Mouse (Mus musculus) embryonic facial prominence, embryonic 15.5 days (tissue): ENCODE measurements around the gene Tmem171. TPM values are rescaled to one million over a fixed set of nuclear protein-coding genes. Genes with fewer than 3 reads are reported as not detected.

Experiments used
- ATAC-seq: fragments of 200-750 bp; cut with Nextera tagmentation; 2 replicates; pipeline ENCODE4 v1.8.0; 2017; ENCODE audit warnings: low read depth, moderate TSS enrichment; ENCODE audit not compliant: insufficient number of reproducible peaks, low FRiP score, low TSS enrichment
- H3K27ac ChIP-seq: fragments of 300-500 bp; sonication (generic); replicated peaks from 2 replicates; pipeline ENCODE4 v1.5.1; 2015; ENCODE audit warnings: mild to moderate bottlenecking, inconsistent platforms
- H3K27me3 ChIP-seq: fragments of 300-500 bp; sonication (generic); 2 replicates; pipeline ENCODE4 v1.6.1; 2015; ENCODE audit warnings: inconsistent platforms
- H3K36me3 ChIP-seq: fragments of 300-500 bp; sonication (generic); 2 replicates; pipeline ENCODE4 v1.6.1; 2015; ENCODE audit warnings: mild to moderate bottlenecking, inconsistent platforms
- H3K4me1 ChIP-seq: fragments of 300-500 bp; sonication (generic); 2 replicates; pipeline ENCODE4 v1.6.1; 2015; ENCODE audit warnings: inconsistent platforms
- H3K4me2 ChIP-seq: fragments of 300-500 bp; sonication (generic); replicated peaks from 2 replicates; pipeline ENCODE4 v1.6.1; 2015; ENCODE audit warnings: mild to moderate bottlenecking, inconsistent platforms
- H3K4me3 ChIP-seq: fragments of 300-500 bp; sonication (generic); replicated peaks from 2 replicates; pipeline ENCODE4 v1.5.1; 2015; ENCODE audit warnings: mild to moderate bottlenecking, inconsistent platforms
- H3K9ac ChIP-seq: fragments of 300-500 bp; sonication (generic); 2 replicates; pipeline ENCODE4 v1.6.1; 2015; ENCODE audit warnings: inconsistent platforms
- H3K9me3 ChIP-seq: fragments of 300-500 bp; sonication (generic); replicated peaks from 2 replicates; pipeline ENCODE4 v1.6.1; 2016; ENCODE audit warnings: inconsistent platforms
- WGBS: fragments of 180-500 bp; shearing (Covaris S2); methylation state at CpG from one replicate; pipeline ENCODE4 v1.1.7; 2015; 5-methylcytosine and 5-hydroxymethylcytosine counted together
- polyA plus RNA-seq: library from polyadenylated mRNA; unstranded; fragments of >200 nt; fragmentation: Nextera tagmentation; extraction: Ambion mirVana; gene quantifications from 2 replicates; pipeline ENCODE4 v1.2.1, GENCODE M21; 2015

The Tmem171 gene
- polyA plus RNA-seq, 1 experiment from 2014 or later: 0.69 TPM

- Histone ChIP-seq H3K9ac (no peak within 1 kb of the TSS), H3K27ac (no peak within 1 kb of the TSS), H3K4me1 (no peaks in the 10 kb centered on the region), H3K27me3 (no peaks in the 10 kb centered on the region), H3K4me3 (no peak within 1 kb of the TSS), H3K4me2 (no peak within 1 kb of the TSS), H3K9me3 (no peaks in the 10 kb centered on the region), H3K36me3 (no peaks in the 10 kb centered on the region)
- no peak for ATAC-seq
- 85% methylated on average over 12 of the region's 12 CpGs for WGBS
Observed at GRCm38 (mm10) chr13:98637145-98637544, 57.5 kb downstream of the Tmem171 start, which contains the start of gene Tmem174. Tmem174 (minus strand) TSS chr13:98637410.

DNA sequence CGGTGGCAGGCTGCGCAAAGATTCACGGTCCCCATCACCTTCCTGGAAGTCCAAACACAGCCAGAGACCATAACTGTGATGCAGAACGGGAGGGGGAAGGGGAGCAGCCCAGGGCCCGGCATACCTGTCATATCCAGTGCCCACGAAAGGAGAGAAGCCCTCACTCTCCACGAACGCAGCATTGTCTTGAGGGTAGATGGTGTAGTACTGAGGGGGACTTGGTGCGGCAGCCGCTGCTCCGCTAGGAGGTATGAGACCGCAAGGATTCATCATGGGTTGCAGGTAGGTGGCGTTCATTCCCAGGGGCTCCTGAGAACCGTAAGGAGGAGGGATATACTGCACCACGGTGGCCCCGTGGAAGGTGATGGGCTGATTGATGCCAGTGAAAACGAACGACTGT, 58.1 kb downstream of the Tmem171 start:
- no peak overlapping the region for H3K4me3 ChIP-seq
- H3K9me3 ChIP-seq: no peaks in the 10 kb centered on the region
- no peak overlapping the region for H3K4me2 ChIP-seq
- H3K27ac ChIP-seq: no peak overlapping the region
- 74% methylated on average over 18 of the region's 18 CpGs for WGBS
- no peaks in the 10 kb centered on the region for H3K4me1 ChIP-seq
- no peaks in the 10 kb centered on the region for H3K27me3 ChIP-seq
- no peaks in the 10 kb centered on the region for H3K36me3 ChIP-seq
- ATAC-seq: no peak
- no peak overlapping the region for H3K9ac ChIP-seq

Other genes with a start within 250 kb of the Tmem171 start
- gene Gm10320, start 202.8 kb downstream of the Tmem171 start, polyA plus RNA-seq: 2.2 and 3.9 TPM in 2 replicates
- gene Tmem174, start 57.4 kb downstream of the Tmem171 start, polyA plus RNA-seq: 0.12 TPM in 1 of 2 replicates, not detected in the other
- 30.5 and 36.0 TPM in 2 replicates for gene Fcho2, start 120.6 kb upstream of the Tmem171 start, polyA plus RNA-seq
- 48.8 and 50.0 TPM in 2 replicates for gene Tnpo1, start 231.6 kb upstream of the Tmem171 start, polyA plus RNA-seq